Mouse (Mus musculus) ES-E14 (cell line): ENCODE measurements around the gene Taf5l.

Source experiments
- CHD2 ChIP-seq: IDR thresholded peaks from 2 replicates; pipeline ENCODE4 v1.6.1; 2014; ENCODE audit warnings: mild to moderate bottlenecking, low read depth, low read length, inconsistent platforms
- HCFC1 ChIP-seq: IDR thresholded peaks from 2 replicates; pipeline ENCODE4 v1.6.1; 2012; ENCODE audit warnings: low read length, inconsistent platforms, borderline replicate concordance; ENCODE audit not compliant: insufficient read depth

DNA sequence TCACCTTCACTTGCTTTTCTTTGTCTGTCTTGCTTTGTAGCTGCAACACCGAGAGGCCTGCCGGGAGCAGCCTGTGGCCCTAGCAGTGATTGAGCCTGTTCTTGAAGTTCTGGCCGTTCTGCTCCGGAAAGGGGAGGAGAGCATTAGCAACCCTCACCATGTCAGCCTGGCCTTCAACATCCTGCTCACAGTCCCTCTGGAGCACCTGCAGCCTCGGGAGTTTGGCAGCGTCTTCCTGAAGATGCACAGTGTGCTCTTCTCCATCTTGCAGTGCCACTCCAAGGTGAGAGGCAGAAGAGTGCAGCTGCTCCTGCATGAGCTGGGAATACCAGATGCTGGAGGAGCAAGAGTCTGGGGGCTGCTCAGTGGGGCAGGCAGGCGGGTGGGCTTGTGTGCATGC, 16.9 kb upstream of the Taf5l start:
- TF ChIP-seq CHD2 = no peak
- TF ChIP-seq HCFC1 = no peak
